Mouse (Mus musculus): ENCODE measurements around the gene Pusl1. TPM values are rescaled to one million over a fixed set of nuclear protein-coding genes. Genes with fewer than 3 reads are reported as not detected.

The Pusl1 gene
- polyA plus RNA-seq, 1 experiment from 2014 or later: 43.2 TPM

- no peak overlapping the region for H3K27ac ChIP-seq (ENCODE audit: low read depth, low read length)
- no peaks in the 10 kb centered on the region for H3K9me3 ChIP-seq (ENCODE audit: control insufficient read depth, low read length)
- H3K9ac ChIP-seq (ENCODE audit: low read depth, low read length): no peak overlapping the region
- peaks cover 11% of the 10 kb centered on the region for H3K36me3 ChIP-seq (ENCODE audit: control insufficient read depth, insufficient read depth, low read length)
- no peak overlapping the region for H3K4me2 ChIP-seq (replicated peaks; ENCODE audit: low read depth, low read length)
- WGBS: 93% methylated on average over 7 of the region's 7 CpGs
- H3K4me1 ChIP-seq (replicated peaks; ENCODE audit: control insufficient read depth, insufficient read depth, low read length): 0 out of 2 replicates have a peak, but pooled peaks cover 3% of the 10 kb centered on the region
- DNase-seq (ENCODE audit: low spot score) (no peak), ATAC-seq (ENCODE audit: low FRiP score) (no peak)
- no peak overlapping the region for H3K4me3 ChIP-seq (ENCODE audit: low read depth, low read length)
- H3K27me3 ChIP-seq (ENCODE audit: control insufficient read depth, insufficient read depth, low read length): no peaks in the 10 kb centered on the region
These were observed 20.2 kb downstream of the Pusl1 start for GRCm38 (mm10) chr4:155871404-155871803.

- ATAC-seq (ENCODE audit: low FRiP score) (peak; percentile 97), DNase-seq (ENCODE audit: low spot score) (peak; percentile 96)
- WGBS: under 1% methylated on average over 61 of the region's 63 CpGs
- H3K9ac ChIP-seq (ENCODE audit: low read depth, low read length): peak within 1 kb of the TSS; percentile 81
- H3K27me3 ChIP-seq (ENCODE audit: control insufficient read depth, insufficient read depth, low read length): no peaks in the 10 kb centered on the region
- peaks cover 5% of the 10 kb centered on the region for H3K36me3 ChIP-seq (ENCODE audit: control insufficient read depth, insufficient read depth, low read length)
- no peaks in the 10 kb centered on the region for H3K9me3 ChIP-seq (ENCODE audit: control insufficient read depth, low read length)
- peak within 1 kb of the TSS; percentile 91 for H3K4me2 ChIP-seq (replicated peaks; ENCODE audit: low read depth, low read length)
- H3K4me3 ChIP-seq (ENCODE audit: low read depth, low read length): peak within 1 kb of the TSS; percentile 85
- H3K4me1 ChIP-seq (replicated peaks; ENCODE audit: control insufficient read depth, insufficient read depth, low read length): 0 out of 2 replicates have a peak, but pooled peaks cover 3% of the 10 kb centered on the region
- peak within 1 kb of the TSS; percentile 67 for H3K27ac ChIP-seq (ENCODE audit: low read depth, low read length)
These were observed 22.1 kb downstream of the Pusl1 start, which contains the start of the genes Cptp and Ints11 for GRCm38 (mm10) chr4:155869317-155870033. Cptp (minus strand) TSS chr4:155869440. Ints11 (plus strand) TSS chr4:155869546.

GRCm38 (mm10) chr4:155868614-155869298, 22.8 kb downstream of the Pusl1 start:
- no peak for ATAC-seq (ENCODE audit: low FRiP score)

GRCm38 (mm10) chr4:155863001-155863400, 28.6 kb downstream of the Pusl1 start, which contains the start of gene Tas1r3:
Tas1r3 (minus strand) TSS chr4:155863362.
- DNase-seq (ENCODE audit: low spot score) (no peak), ATAC-seq (ENCODE audit: low FRiP score) (no peak)
- H3K4me1 ChIP-seq (replicated peaks; ENCODE audit: control insufficient read depth, insufficient read depth, low read length): no peaks in the 10 kb centered on the region
- no peak within 1 kb of the TSS for H3K27ac ChIP-seq (ENCODE audit: low read depth, low read length)
- no peaks in the 10 kb centered on the region for H3K9me3 ChIP-seq (ENCODE audit: control insufficient read depth, low read length)
- H3K4me2 ChIP-seq (replicated peaks; ENCODE audit: low read depth, low read length): no peak within 1 kb of the TSS
- no peaks in the 10 kb centered on the region for H3K27me3 ChIP-seq (ENCODE audit: control insufficient read depth, insufficient read depth, low read length)
- 0 out of 2 replicates have a peak, but pooled peaks cover under 1% of the 10 kb centered on the region for H3K36me3 ChIP-seq (ENCODE audit: control insufficient read depth, insufficient read depth, low read length)
- WGBS: 81% methylated on average over 5 of the region's 5 CpGs
- no peak within 1 kb of the TSS for H3K4me3 ChIP-seq (ENCODE audit: low read depth, low read length)
- H3K9ac ChIP-seq (ENCODE audit: low read depth, low read length): no peak within 1 kb of the TSS

More at GRCm38 (mm10) chr4:155868614-155869298, 22.8 kb downstream of the Pusl1 start:
- no peaks in the 10 kb centered on the region for H3K9me3 ChIP-seq (ENCODE audit: control insufficient read depth, low read length)
- 0 out of 2 replicates have a peak, but pooled peaks cover 3% of the 10 kb centered on the region for H3K4me1 ChIP-seq (replicated peaks; ENCODE audit: control insufficient read depth, insufficient read depth, low read length)
- H3K4me2 ChIP-seq (replicated peaks; ENCODE audit: low read depth, low read length): peak overlapping the region; percentile 91
- peak overlapping the region; percentile 85 for H3K4me3 ChIP-seq (ENCODE audit: low read depth, low read length)
- H3K9ac ChIP-seq (ENCODE audit: low read depth, low read length): peak overlapping the region; percentile 81
- 13% methylated on average over 22 of the region's 22 CpGs for WGBS
- no peaks in the 10 kb centered on the region for H3K27me3 ChIP-seq (ENCODE audit: control insufficient read depth, insufficient read depth, low read length)
- H3K36me3 ChIP-seq (ENCODE audit: control insufficient read depth, insufficient read depth, low read length): peaks cover 5% of the 10 kb centered on the region; the same call in 1 of the 2 replicates
- no peak for DNase-seq (ENCODE audit: low spot score)
- H3K27ac ChIP-seq (ENCODE audit: low read depth, low read length): no peak overlapping the region

- Histone ChIP-seq H3K4me3 (ENCODE audit: low read depth, low read length) (no peak overlapping the region), H3K36me3 (ENCODE audit: control insufficient read depth, insufficient read depth, low read length) (0 out of 2 replicates have a peak, but pooled peaks cover 4% of the 10 kb centered on the region), H3K27ac (ENCODE audit: low read depth, low read length) (no peak overlapping the region), H3K9ac (ENCODE audit: low read depth, low read length) (no peak overlapping the region), H3K27me3 (ENCODE audit: control insufficient read depth, insufficient read depth, low read length) (no peaks in the 10 kb centered on the region), H3K4me1 (replicated peaks; ENCODE audit: control insufficient read depth, insufficient read depth, low read length) (no peaks in the 10 kb centered on the region), H3K9me3 (ENCODE audit: control insufficient read depth, low read length) (no peaks in the 10 kb centered on the region), H3K4me2 (replicated peaks; ENCODE audit: low read depth, low read length) (no peak overlapping the region)
- no peak for ATAC-seq (ENCODE audit: low FRiP score)
- DNase-seq (ENCODE audit: low spot score): no peak
- WGBS: 92% methylated on average over 7 of the region's 7 CpGs
These were observed 29.8 kb downstream of the Pusl1 start for GRCm38 (mm10) chr4:155861787-155862186.

- Histone ChIP-seq H3K9me3 (ENCODE audit: control insufficient read depth, low read length) (no peaks in the 10 kb centered on the region), H3K36me3 (ENCODE audit: control insufficient read depth, insufficient read depth, low read length) (peaks cover 9% of the 10 kb centered on the region; the same call in 1 of the 2 replicates), H3K27me3 (ENCODE audit: control insufficient read depth, insufficient read depth, low read length) (no peaks in the 10 kb centered on the region), H3K9ac (ENCODE audit: low read depth, low read length) (no peak overlapping the region), H3K27ac (ENCODE audit: low read depth, low read length) (no peak overlapping the region), H3K4me3 (ENCODE audit: low read depth, low read length) (no peak overlapping the region), H3K4me1 (replicated peaks; ENCODE audit: control insufficient read depth, insufficient read depth, low read length) (no peaks in the 10 kb centered on the region), H3K4me2 (replicated peaks; ENCODE audit: low read depth, low read length) (no peak overlapping the region)
- 34% methylated on average over 13 of the region's 13 CpGs for WGBS
- ATAC-seq (ENCODE audit: low FRiP score): 0 out of 2 replicates have a peak, but pooled peaks have one; percentile 4
- peak; percentile 70 for DNase-seq (ENCODE audit: low spot score)
These were observed 32.3 kb downstream of the Pusl1 start for GRCm38 (mm10) chr4:155859318-155859717.

GRCm38 (mm10) chr4:155856881-155857280, 34.7 kb downstream of the Pusl1 start:
- no peak overlapping the region for H3K27ac ChIP-seq (ENCODE audit: low read depth, low read length)
- DNase-seq (ENCODE audit: low spot score) (no peak), ATAC-seq (ENCODE audit: low FRiP score) (no peak)
- 86% methylated on average over 3 of the region's 3 CpGs for WGBS
- no peaks in the 10 kb centered on the region for H3K27me3 ChIP-seq (ENCODE audit: control insufficient read depth, insufficient read depth, low read length)
- H3K36me3 ChIP-seq (ENCODE audit: control insufficient read depth, insufficient read depth, low read length): peaks cover 9% of the 10 kb centered on the region; the same call in 1 of the 2 replicates
- H3K4me1 ChIP-seq (replicated peaks; ENCODE audit: control insufficient read depth, insufficient read depth, low read length): no peaks in the 10 kb centered on the region
- H3K4me2 ChIP-seq (replicated peaks; ENCODE audit: low read depth, low read length): no peak overlapping the region
- H3K9me3 ChIP-seq (ENCODE audit: control insufficient read depth, low read length): no peaks in the 10 kb centered on the region
- H3K9ac ChIP-seq (ENCODE audit: low read depth, low read length): no peak overlapping the region
- H3K4me3 ChIP-seq (ENCODE audit: low read depth, low read length): no peak overlapping the region

- H3K4me1 ChIP-seq (replicated peaks; ENCODE audit: control insufficient read depth, insufficient read depth, low read length): no peaks in the 10 kb centered on the region
- H3K27me3 ChIP-seq (ENCODE audit: control insufficient read depth, insufficient read depth, low read length): no peaks in the 10 kb centered on the region
- no peak overlapping the region for H3K4me3 ChIP-seq (ENCODE audit: low read depth, low read length)
- 91% methylated on average over 12 of the region's 12 CpGs for WGBS
- ATAC-seq (ENCODE audit: low FRiP score) (no peak), DNase-seq (ENCODE audit: low spot score) (no peak)
- no peak overlapping the region for H3K9ac ChIP-seq (ENCODE audit: low read depth, low read length)
- peaks cover 9% of the 10 kb centered on the region; the same call in 1 of the 2 replicates for H3K36me3 ChIP-seq (ENCODE audit: control insufficient read depth, insufficient read depth, low read length)
- H3K4me2 ChIP-seq (replicated peaks; ENCODE audit: low read depth, low read length): no peak overlapping the region
- H3K27ac ChIP-seq (ENCODE audit: low read depth, low read length): no peak overlapping the region
- no peaks in the 10 kb centered on the region for H3K9me3 ChIP-seq (ENCODE audit: control insufficient read depth, low read length)
These were observed 35.5 kb downstream of the Pusl1 start for GRCm38 (mm10) chr4:155856071-155856470.
